Mouse (Mus musculus): Measurements from ENCODE around the gene Fermt3. TPM values are rescaled to one million over a fixed set of nuclear protein-coding genes. Genes with fewer than 3 reads are reported as not detected.
"Not testable (repeated sequence)": the region's sequence is repeated elsewhere in the genome, so short reads cannot be mapped to it uniquely, and the experiment has no call there.

The Fermt3 gene
- polyA plus RNA-seq, 1 experiment from 2014 or later = 106 TPM

DNA sequence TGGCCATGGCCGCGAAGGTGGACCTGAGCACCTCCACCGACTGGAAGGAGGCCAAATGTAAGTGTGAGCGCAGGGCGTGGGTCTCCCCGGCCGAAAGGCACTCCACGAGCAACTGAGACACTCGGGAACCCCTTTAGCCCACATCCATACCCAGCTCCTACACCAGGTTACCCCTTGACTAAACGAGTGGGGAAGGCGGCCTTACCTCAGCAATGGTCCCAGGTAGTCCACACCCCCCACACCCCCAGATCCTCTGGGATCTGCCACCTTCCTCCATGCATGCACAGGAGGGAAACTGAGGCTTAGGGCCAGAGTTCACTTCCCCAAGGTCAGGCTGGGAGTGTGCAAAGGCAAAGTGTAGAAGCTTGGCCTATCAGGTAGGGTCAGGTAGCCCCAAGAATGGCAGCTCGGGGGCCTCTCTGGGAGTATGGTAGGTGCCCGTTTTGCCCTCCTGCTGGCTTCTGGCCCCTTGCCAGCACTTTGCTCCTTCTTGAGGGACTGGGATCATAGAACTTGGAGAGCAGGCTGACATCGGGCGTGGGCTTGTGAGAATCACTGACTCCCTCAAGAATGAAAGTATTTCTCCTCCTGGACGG, 38.0 kb upstream of the Fermt3 start:
- ATAC-seq (ENCODE audit: low read depth) (peak; percentile 41), DNase-seq (no peak)
- H3K36me3 ChIP-seq = no peaks in the 10 kb centered on the region
- 3% methylated on average over 16 of the region's 16 CpGs for WGBS (ENCODE audit: insufficient replicate concordance)
- H3K9ac ChIP-seq = peak overlapping the region; percentile 77
- no peaks in the 10 kb centered on the region for H3K9me3 ChIP-seq (replicated peaks)
- peak overlapping the region; percentile 99 for H3K4me2 ChIP-seq
- peaks cover 46% of the 10 kb centered on the region for H3K4me1 ChIP-seq (replicated peaks)
- H3K27me3 ChIP-seq = no peaks in the 10 kb centered on the region
- peak overlapping the region; percentile 72 for H3K4me3 ChIP-seq (replicated peaks)
- H3K27ac ChIP-seq = no peak overlapping the region

DNA sequence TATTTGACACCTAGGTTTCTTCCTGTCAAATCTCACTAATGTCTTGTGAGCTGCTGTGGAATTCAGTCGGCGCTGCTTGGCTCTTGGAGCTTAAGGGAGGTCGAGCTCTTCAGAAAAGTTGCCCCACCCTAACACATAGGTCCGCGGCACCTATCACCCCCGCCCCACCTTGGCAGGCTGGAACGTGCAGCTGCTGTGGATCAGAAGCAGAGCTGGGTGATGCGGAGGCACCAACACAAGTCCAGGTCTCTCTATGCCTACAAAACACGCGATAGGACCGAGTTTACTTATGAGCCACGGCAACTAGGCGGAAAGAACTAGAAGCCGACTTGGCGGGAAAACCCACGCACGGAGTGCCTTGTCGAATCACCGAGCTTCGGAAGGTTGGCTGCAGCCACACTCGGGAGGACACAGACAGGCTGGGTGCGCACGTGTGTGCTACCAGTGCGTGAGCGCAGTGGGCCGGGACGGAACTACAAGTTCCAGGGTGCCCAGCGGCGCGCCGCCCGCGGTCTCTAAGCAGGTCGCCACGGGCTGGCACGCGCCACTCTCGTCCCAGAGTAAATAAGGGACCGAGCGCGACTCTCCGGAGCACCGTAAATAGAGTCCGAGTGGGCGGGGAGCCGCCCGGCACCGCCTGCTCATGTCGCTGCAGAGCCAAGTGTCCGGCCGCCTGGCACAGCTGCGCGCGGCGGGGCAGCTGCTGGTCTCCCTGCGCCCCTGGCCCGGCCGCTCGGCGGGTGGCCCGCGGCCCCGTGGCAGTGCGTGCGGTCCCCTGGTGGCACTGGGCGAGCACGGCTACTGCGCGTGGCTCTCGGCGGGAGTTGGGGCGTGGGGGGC, 37.2 kb upstream of the Fermt3 start, which contains the start of gene Macrod1:
Gene Macrod1 (plus strand): TSS at position 563 of the 840 bp plus-strand sequence.
- peak within 1 kb of the TSS; percentile 99 for H3K4me2 ChIP-seq
- H3K9ac ChIP-seq = peak within 1 kb of the TSS; percentile 77
- H3K27ac ChIP-seq = no peak within 1 kb of the TSS
- 1% methylated on average over 66 of the region's 72 CpGs for WGBS (ENCODE audit: insufficient replicate concordance)
- H3K4me3 ChIP-seq (replicated peaks) = peak within 1 kb of the TSS; percentile 72
- ATAC-seq (ENCODE audit: low read depth) = peak; percentile 78
- peaks cover 41% of the 10 kb centered on the region for H3K4me1 ChIP-seq (replicated peaks)
- DNase-seq = peak; percentile 57
- H3K9me3 ChIP-seq (replicated peaks) = no peaks in the 10 kb centered on the region
- H3K27me3 ChIP-seq = no peaks in the 10 kb centered on the region
- no peaks in the 10 kb centered on the region for H3K36me3 ChIP-seq

DNA sequence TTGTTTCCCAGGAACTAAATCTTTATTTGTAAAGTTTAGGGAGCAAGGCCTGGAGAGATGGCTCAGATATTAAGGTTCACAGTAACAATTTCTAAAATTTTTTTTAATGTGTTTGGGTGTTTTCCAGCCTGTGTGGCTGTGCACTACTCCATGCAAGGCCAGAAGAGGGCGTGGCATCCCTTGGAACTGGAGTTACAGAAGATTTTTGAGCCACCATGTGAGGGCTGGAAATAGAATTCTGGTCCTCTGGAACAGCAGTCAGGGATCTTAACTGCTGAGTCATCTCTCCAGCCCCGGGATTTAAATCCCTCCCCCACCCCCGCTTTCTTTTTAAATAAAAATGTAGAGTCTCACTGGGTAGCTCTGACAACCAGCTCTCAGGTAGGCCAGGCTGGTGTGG, 35.9 kb upstream of the Fermt3 start:
- DNase-seq (no peak), ATAC-seq (ENCODE audit: low read depth) (no peak)
- Histone ChIP-seq H3K4me2 (no peak overlapping the region; the same call in 1 of the 2 replicates), H3K4me3 (replicated peaks) (no peak overlapping the region), H3K4me1 (replicated peaks) (peaks cover 39% of the 10 kb centered on the region), H3K9me3 (replicated peaks) (no peaks in the 10 kb centered on the region), H3K27ac (no peak overlapping the region), H3K36me3 (no peaks in the 10 kb centered on the region), H3K9ac (no peak overlapping the region), H3K27me3 (no peaks in the 10 kb centered on the region)
- WGBS (ENCODE audit: insufficient replicate concordance) = 38% methylated on average over 3 of the region's 3 CpGs

DNA sequence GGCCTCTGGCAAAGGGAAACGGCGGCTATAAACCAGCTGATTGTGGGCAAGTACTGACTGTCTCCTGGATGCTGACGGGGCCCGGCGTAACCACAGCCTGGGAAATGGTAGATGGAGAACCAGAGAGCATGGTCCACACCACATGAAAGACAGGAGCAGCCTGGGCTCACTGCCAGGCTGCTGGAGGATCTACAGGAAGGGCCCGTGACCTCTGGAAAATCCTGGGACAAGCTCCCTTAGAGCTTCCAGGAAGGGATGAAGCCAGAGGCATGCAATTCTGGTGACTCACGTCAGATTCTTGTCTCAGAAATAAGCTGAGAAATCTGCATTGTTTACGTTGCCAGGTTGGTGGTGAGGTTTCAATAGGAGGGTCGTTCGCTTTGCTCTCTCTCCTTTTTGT, 35.5 kb upstream of the Fermt3 start:
- Histone ChIP-seq H3K4me2 (no peak overlapping the region), H3K27ac (no peak overlapping the region), H3K27me3 (no peaks in the 10 kb centered on the region), H3K4me1 (replicated peaks) (peaks cover 39% of the 10 kb centered on the region), H3K9ac (no peak overlapping the region), H3K4me3 (replicated peaks) (no peak overlapping the region), H3K36me3 (no peaks in the 10 kb centered on the region), H3K9me3 (replicated peaks) (no peaks in the 10 kb centered on the region)
- 63% methylated on average over 10 of the region's 10 CpGs for WGBS (ENCODE audit: insufficient replicate concordance)
- ATAC-seq (ENCODE audit: low read depth) = no peak
- no peak for DNase-seq

DNA sequence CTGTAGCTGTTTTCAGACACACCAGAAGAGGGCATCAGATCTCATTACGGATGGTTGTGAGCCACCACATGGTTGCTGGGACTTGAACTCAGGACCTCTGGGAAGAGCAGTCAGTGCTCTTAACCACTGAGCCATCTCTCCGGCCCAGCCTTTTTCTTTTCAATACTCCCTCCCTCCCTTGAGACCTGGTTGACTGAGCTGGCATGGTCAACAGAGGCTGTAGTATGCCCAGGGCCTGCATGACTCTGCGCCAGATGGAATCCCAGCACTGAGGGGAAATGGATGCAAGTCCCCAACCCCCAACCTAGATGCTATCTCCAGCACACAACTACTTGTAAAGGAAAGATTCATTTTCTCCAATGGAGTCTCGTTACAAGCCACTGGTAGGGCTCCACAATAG, 34.1 kb upstream of the Fermt3 start:
- not testable (repeated sequence) for H3K36me3 ChIP-seq; H3K9me3 ChIP-seq (replicated peaks)
- WGBS (ENCODE audit: insufficient replicate concordance) = 66% methylated on average over 4 of the region's 4 CpGs

DNA sequence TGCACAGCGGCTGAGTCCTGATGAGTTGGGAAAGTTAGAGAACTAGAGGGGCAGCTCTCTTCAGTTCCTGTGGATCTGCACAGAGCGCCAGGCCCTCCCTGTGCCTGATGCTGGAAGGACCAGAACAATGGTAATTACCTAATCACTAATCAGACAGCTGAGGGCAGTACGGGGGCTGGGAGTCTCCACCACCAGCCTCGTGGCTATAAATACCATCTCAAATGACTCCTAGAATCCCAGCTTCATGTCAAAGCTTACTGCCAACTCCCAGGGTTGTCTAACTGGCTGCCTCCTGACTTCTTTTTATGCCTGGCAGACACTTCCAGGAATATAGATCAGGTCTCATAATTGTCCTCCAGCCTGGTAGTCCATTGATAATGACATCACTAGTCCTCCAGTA, 25.4 kb upstream of the Fermt3 start:
- no peak overlapping the region for H3K4me3 ChIP-seq (replicated peaks)
- H3K27ac ChIP-seq = no peak overlapping the region
- no peak for DNase-seq
- WGBS (ENCODE audit: insufficient replicate concordance) = 58% methylated on average over 4 of the region's 4 CpGs
- no peaks in the 10 kb centered on the region for H3K36me3 ChIP-seq
- H3K27me3 ChIP-seq = no peaks in the 10 kb centered on the region
- ATAC-seq (ENCODE audit: low read depth) = no peak
- peaks cover 10% of the 10 kb centered on the region for H3K4me1 ChIP-seq (replicated peaks)
- H3K9me3 ChIP-seq (replicated peaks) = no peaks in the 10 kb centered on the region
- no peak overlapping the region for H3K4me2 ChIP-seq
- no peak overlapping the region; the same call in 1 of the 2 replicates for H3K9ac ChIP-seq

More for the DNA sequence above, 34.1 kb upstream of the Fermt3 start:
- not testable (repeated sequence) for H3K27me3 ChIP-seq; H3K4me2 ChIP-seq; H3K9ac ChIP-seq; H3K4me3 ChIP-seq (replicated peaks); DNase-seq; H3K27ac ChIP-seq; ATAC-seq (ENCODE audit: low read depth)
- H3K4me1 ChIP-seq (replicated peaks) = peaks cover 38% of the 10 kb centered on the region

DNA sequence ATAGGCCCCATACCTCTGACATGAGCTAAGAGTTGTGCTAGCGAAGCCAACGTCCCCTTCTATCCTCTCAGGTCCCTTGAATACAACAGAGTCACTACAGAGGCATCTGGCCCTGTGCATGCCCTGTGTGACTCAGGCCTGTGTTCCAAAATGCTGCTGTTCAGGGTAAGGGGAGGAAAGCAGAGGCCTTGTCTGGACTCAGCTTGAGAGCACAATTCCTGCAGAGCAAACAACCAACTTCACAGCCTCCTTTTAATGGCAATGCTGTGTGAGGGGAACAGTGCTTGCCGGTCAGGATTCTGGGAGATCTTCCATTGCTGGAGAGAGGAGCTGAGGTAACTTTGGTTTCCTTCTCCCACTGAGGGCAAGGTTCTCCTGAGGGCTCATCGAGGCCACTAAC, 25.0 kb upstream of the Fermt3 start:
- H3K4me1 ChIP-seq (replicated peaks) = peaks cover 10% of the 10 kb centered on the region
- no peaks in the 10 kb centered on the region for H3K9me3 ChIP-seq (replicated peaks)
- H3K4me2 ChIP-seq = no peak overlapping the region
- H3K27me3 ChIP-seq = no peaks in the 10 kb centered on the region
- H3K27ac ChIP-seq = no peak overlapping the region
- no peaks in the 10 kb centered on the region for H3K36me3 ChIP-seq
- WGBS (ENCODE audit: insufficient replicate concordance) = 73% methylated on average over 4 of the region's 4 CpGs
- no peak overlapping the region for H3K4me3 ChIP-seq (replicated peaks)
- no peak for ATAC-seq (ENCODE audit: low read depth)
- DNase-seq = no peak
- H3K9ac ChIP-seq = no peak overlapping the region

DNA sequence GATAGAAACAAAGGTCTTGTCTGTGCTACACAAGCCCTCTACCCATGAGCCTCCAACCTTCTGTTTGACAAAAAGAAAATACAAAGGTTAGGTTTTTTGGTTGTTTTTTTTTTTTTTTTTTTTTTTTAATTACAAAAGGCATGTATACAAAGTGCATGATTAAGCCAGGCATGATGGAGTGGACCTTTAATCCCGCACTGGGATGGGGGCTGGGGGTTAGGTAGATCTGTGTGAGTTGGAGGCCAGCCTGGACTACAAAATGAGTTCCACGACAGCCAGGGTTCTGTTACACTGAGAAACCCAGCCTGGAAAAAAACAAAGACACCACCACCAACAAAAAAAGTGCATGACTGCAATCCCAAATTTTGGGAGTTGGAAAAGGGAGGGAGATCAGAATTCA, 21.9 kb upstream of the Fermt3 start:
- Histone ChIP-seq H3K9me3 (replicated peaks) (no peaks in the 10 kb centered on the region), H3K4me2 (peak overlapping the region; percentile 93), H3K9ac (peak overlapping the region; percentile 89), H3K36me3 (peaks cover 18% of the 10 kb centered on the region), H3K27me3 (no peaks in the 10 kb centered on the region), H3K4me1 (replicated peaks) (peaks cover 35% of the 10 kb centered on the region), H3K27ac (peak overlapping the region; percentile 94), H3K4me3 (replicated peaks) (peak overlapping the region; percentile 73)
- ATAC-seq (ENCODE audit: low read depth) = no peak
- WGBS (ENCODE audit: insufficient replicate concordance) = 79% methylated on average over 2 of the region's 2 CpGs
- DNase-seq = no peak

DNA sequence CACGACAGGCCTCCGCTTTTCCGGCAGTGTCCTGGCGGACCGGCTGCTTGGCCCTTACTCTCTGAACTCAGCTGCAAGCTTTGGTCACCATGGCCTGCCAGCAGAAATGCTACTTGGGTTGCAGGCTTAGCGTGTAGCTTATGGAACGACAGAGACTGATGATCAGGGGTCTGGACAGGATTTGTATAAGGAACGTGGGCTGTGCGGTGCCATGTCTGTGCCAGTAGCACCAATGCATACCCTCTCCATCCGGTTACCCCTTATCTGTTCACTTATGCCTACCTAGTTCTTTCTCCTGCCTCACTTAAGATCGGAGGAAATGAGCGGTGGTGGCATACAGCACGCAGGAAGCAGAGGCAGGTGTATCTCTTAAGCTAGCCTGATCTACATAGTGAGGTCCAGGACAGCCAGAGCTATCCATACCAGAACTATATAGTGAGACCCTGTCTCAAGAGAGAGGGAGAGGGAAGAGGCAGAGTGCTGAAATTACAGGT, 21.4 kb upstream of the Fermt3 start:
- DNase-seq (no peak), ATAC-seq (ENCODE audit: low read depth) (no peak)
- peaks cover 20% of the 10 kb centered on the region for H3K36me3 ChIP-seq
- H3K4me1 ChIP-seq (replicated peaks) = peaks cover 35% of the 10 kb centered on the region
- peak overlapping the region; percentile 93 for H3K4me2 ChIP-seq
- WGBS (ENCODE audit: insufficient replicate concordance) = 14% methylated on average over 13 of the region's 13 CpGs
- H3K27me3 ChIP-seq = no peaks in the 10 kb centered on the region
- H3K4me3 ChIP-seq (replicated peaks) = peak overlapping the region; percentile 73
- no peaks in the 10 kb centered on the region for H3K9me3 ChIP-seq (replicated peaks)
- peak overlapping the region; percentile 89 for H3K9ac ChIP-seq
- peak overlapping the region; percentile 94 for H3K27ac ChIP-seq

DNA sequence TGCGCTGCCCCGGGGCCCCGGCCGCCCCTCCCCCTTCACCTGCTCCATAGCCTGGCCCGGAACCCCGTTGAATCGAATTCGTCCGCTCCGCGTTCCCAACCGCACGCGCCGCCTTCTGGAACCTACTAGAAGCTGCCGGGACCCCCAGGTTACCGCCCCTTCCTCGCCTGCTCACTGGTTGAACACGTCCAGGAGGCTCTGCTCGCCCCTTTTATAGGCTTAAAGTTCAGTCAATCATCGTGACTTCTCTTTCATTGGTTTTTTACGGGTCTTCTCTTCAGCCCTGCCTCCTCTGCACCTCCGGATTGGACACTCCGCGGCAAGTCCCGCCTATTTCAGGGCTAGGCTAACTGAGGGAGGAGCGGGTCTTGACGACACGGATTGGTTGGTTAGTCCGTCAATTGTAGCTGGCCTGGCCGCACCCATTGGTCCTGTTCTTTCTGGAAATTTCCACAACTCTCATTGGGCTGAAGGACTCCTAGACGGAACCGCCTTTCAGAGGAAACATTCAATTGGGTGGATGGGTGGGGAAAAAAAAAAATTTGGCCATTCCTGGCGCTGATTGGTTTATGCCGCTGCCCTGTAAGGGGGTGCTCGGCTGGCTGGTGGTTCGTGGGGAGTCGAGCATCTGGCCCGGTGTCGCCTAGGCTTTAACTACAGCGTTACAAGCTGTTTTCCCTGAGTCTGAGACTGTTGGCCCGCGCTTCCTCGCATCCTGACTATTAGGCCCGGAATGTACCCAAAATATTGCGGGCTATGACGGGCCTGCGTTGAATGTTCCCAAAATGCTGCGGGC, 20.8 kb upstream of the Fermt3 start, which contains the start of gene Stip1:
Gene Stip1 (minus strand): TSS at position 127 of the 796 bp plus-strand sequence.
- peak within 1 kb of the TSS; percentile 99 for H3K9ac ChIP-seq
- under 1% methylated on average over 49 of the region's 49 CpGs for WGBS (ENCODE audit: insufficient replicate concordance)
- H3K4me1 ChIP-seq (replicated peaks) = peaks cover 35% of the 10 kb centered on the region
- peaks cover 26% of the 10 kb centered on the region for H3K36me3 ChIP-seq
- peak within 1 kb of the TSS; percentile 99 for H3K4me3 ChIP-seq (replicated peaks)
- peak within 1 kb of the TSS; percentile 93 for H3K4me2 ChIP-seq
- H3K27me3 ChIP-seq = no peaks in the 10 kb centered on the region
- peak; percentile 100 for DNase-seq
- no peaks in the 10 kb centered on the region for H3K9me3 ChIP-seq (replicated peaks)
- peak within 1 kb of the TSS; percentile 94 for H3K27ac ChIP-seq
- ATAC-seq (ENCODE audit: low read depth) = peak; percentile 95
